Mouse (Mus musculus) hindbrain, postnatal 0 days (tissue): ENCODE measurements around the gene Bcl2l11. TPM values are rescaled to one million over a fixed set of nuclear protein-coding genes. Genes with fewer than 3 reads are reported as not detected.

ENCODE experiments used
- ATAC-seq: fragments of 200-750 bp; cut with Nextera tagmentation; 2 replicates; pipeline ENCODE4 v1.8.0; 2017; ENCODE audit warnings: mild to moderate bottlenecking, moderate TSS enrichment, moderate library complexity
- DNase-seq: peaks from one replicate; pipeline ENCODE4 v3.0.0-alpha.2; 2015; ENCODE audit warnings: low spot score
- H3K27ac ChIP-seq: fragments of 300-500 bp; sonication (generic); 2 replicates; pipeline ENCODE4 v1.5.1; 2014; ENCODE audit warnings: mild to moderate bottlenecking
- H3K27me3 ChIP-seq: fragments of 300-500 bp; sonication (generic); 2 replicates; pipeline ENCODE4 v1.6.1; 2014; ENCODE audit warnings: low read length, mixed read lengths; ENCODE audit not compliant: insufficient read depth
- H3K36me3 ChIP-seq: fragments of 300-500 bp; sonication (generic); 2 replicates; pipeline ENCODE4 v1.6.1; 2014; ENCODE audit warnings: low read length, mixed read lengths; ENCODE audit not compliant: insufficient read depth
- H3K4me1 ChIP-seq: fragments of 300-500 bp; sonication (generic); 2 replicates; pipeline ENCODE4 v1.6.1; 2014; ENCODE audit warnings: antibody characterized with exemption, low read length, mixed read lengths; ENCODE audit not compliant: insufficient read depth
- H3K4me2 ChIP-seq: fragments of 300-500 bp; sonication (generic); 2 replicates; pipeline ENCODE4 v1.6.1; 2014; ENCODE audit warnings: low read depth, mild to moderate bottlenecking, low read length, moderate library complexity, mixed read lengths
- H3K4me3 ChIP-seq: fragments of 300-500 bp; sonication (generic); 2 replicates; pipeline ENCODE4 v1.5.1; 2014; ENCODE audit warnings: low read length
- H3K9ac ChIP-seq: fragments of 300-500 bp; sonication (generic); replicated peaks from 2 replicates; pipeline ENCODE4 v1.6.1; 2014; ENCODE audit warnings: mild to moderate bottlenecking, low read length, moderate library complexity, mixed read lengths
- H3K9me3 ChIP-seq: fragments of 300-500 bp; sonication (generic); 2 replicates; pipeline ENCODE4 v1.6.1; 2016; ENCODE audit warnings: low read length, mixed read lengths
- CTCF ChIP-seq: IDR thresholded peaks from 2 replicates; pipeline ENCODE4 v1.5.1; 2016; ENCODE audit warnings: antibody characterized with exemption, control low read depth, low read depth
- WGBS: fragments of 180-500 bp; shearing (Covaris S2); extraction: QIAGEN DNeasy Blood & Tissue Kit; methylation state at CpG from one replicate; pipeline ENCODE4 v1.1.7; 2014; 5-methylcytosine and 5-hydroxymethylcytosine counted together
- polyA plus RNA-seq: library from polyadenylated mRNA; unstranded; fragments of >200 nt; fragmentation: Nextera tagmentation; extraction: Ambion mirVana; gene quantifications from 2 replicates; pipeline ENCODE4 v1.2.1, GENCODE M21; 2015
- total RNA-seq: library from RNA; depleted of rRNA; stranded (reverse); fragments of >200 nt; gene quantifications from 2 replicates; pipeline ENCODE4 v1.2.3, GENCODE M21; 2014

Bcl2l11 gene
- total and polyA plus RNA-seq, 2 experiments from 2014 or later: 7.8 to 11.3 TPM

DNA sequence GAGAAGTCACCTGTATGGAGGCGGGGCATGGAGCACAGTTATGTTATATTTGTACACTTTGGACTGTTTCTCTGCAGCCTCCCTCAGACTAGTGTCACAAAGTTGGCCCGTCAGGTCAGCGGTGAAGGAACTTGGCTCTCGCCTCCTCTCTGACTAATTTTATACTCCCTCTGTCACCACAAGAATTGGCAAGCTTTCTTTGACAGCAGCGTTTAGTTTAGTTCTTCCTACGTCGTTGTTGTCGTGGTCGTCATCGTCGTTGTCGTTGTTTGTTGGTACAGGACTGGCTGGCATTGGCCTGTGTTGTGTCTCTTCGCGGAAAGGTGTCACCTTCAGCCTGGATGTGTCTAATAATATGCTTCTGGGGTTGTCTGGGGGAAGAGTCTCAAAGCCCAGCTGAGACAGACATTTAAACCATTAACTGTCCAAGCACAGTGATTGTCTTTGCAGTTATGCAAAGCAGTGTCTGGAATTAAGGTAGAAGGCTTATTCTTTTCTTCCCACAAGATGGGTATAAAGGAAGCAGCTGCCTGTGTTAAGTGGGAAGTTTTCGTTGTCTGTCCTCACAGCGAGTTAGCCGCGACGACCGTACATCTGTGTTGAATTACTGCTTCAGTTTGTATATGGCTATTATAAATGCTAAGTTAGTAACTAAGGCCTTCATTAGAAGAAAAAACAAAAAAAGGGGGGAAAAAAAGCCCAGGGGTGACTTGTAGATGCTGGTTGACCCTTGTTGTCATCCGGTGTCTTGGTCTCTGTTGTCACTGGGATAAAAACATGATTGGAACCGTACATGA, 11.8 kb downstream of the Bcl2l11 start:
- Histone ChIP-seq H3K4me2 (no peak overlapping the region), H3K9me3 (no peaks in the 10 kb centered on the region), H3K27ac (no peak overlapping the region), H3K4me1 (peaks cover 8% of the 10 kb centered on the region), H3K36me3 (no peaks in the 10 kb centered on the region), H3K27me3 (no peaks in the 10 kb centered on the region), H3K4me3 (no peak overlapping the region), H3K9ac (no peak overlapping the region)
- 70% methylated on average over 22 of the region's 22 CpGs for WGBS
- ATAC-seq (no peak), DNase-seq (no peak)
- TF ChIP-seq CTCF: no peak

DNA sequence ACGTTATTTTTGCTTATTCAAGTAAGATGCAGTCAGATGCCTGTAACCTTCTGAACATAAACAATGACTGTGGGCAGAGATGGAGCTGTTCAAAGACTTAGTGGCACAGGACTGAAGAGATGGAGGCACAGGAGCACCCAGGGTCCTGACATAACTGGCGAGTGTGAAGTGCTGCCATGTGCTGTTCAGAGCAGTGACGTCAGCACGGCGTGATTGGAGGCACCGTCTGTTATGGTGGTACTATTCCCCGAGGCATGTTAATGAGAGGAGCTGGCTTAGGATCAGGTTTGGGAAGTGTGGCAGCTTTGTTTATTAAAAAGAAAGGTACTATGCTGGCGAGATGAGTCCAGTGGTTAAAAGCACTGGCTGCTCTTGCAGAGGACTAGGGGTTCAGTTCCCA, 13.1 kb downstream of the Bcl2l11 start:
- H3K27me3 ChIP-seq: no peaks in the 10 kb centered on the region
- no peaks in the 10 kb centered on the region for H3K9me3 ChIP-seq
- peak; percentile 48; the same call in 1 of the 2 replicates for ATAC-seq
- no peak overlapping the region for H3K4me3 ChIP-seq
- H3K4me1 ChIP-seq: peaks cover 8% of the 10 kb centered on the region
- no peak for TF ChIP-seq CTCF
- no peaks in the 10 kb centered on the region for H3K36me3 ChIP-seq
- 34% methylated on average over 8 of the region's 8 CpGs for WGBS
- no peak overlapping the region for H3K4me2 ChIP-seq
- H3K9ac ChIP-seq: no peak overlapping the region
- H3K27ac ChIP-seq: no peak overlapping the region
- DNase-seq: peak; percentile 54

DNA sequence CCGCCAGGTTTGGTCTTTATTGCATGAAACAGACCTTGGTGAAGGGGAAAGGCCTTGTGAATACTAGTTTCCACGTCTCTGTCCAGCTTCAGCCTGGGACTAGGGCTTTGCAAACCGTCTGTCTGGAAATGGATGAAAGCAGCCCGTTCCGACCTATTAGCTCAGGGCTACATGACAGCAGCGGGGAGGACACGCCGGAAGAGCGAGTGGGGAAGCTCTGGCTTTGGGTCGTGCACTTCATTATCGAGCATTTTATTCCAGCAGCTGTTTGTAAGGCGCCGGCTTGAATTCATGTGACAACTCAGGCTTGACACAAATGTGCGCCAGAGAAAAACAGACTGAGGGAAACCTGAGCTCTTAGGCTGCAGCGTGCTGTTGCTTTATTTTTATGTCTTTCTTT, 13.9 kb downstream of the Bcl2l11 start:
- Histone ChIP-seq H3K27me3 (no peaks in the 10 kb centered on the region), H3K27ac (peak overlapping the region; percentile 41; the same call in 1 of the 2 replicates), H3K4me2 (peak overlapping the region; percentile 25; the same call in 1 of the 2 replicates), H3K36me3 (no peaks in the 10 kb centered on the region), H3K9ac (no peak overlapping the region), H3K9me3 (no peaks in the 10 kb centered on the region), H3K4me3 (no peak overlapping the region), H3K4me1 (peaks cover 8% of the 10 kb centered on the region)
- TF ChIP-seq CTCF: no peak
- WGBS: 35% methylated on average over 15 of the region's 15 CpGs
- ATAC-seq: peak; percentile 48
- peak; percentile 57 for DNase-seq

DNA sequence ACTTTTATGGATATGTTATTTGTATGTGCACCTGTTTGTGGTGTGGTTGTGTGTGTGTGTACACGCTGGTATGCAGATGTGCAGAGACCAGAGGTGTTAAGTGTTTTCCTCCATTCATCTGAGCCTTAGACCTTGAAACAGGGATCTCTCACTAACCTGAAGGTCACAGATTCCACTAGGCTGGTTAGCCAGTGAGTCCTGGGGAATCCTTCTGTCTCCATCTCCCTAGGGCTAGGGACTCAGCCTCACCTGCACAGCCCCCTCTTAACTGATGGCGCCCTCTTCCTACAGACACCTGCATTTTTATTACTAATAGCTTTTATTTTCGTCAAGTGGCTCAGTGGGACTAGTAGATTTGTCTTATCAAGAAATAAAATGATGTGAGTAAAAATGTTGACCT, 14.3 kb downstream of the Bcl2l11 start:
- Histone ChIP-seq H3K4me2 (peak overlapping the region; percentile 25; the same call in 1 of the 2 replicates), H3K36me3 (no peaks in the 10 kb centered on the region), H3K4me1 (peaks cover 8% of the 10 kb centered on the region), H3K4me3 (no peak overlapping the region), H3K9ac (no peak overlapping the region), H3K27me3 (no peaks in the 10 kb centered on the region), H3K27ac (no peak overlapping the region), H3K9me3 (no peaks in the 10 kb centered on the region)
- DNase-seq (no peak), ATAC-seq (no peak; the same call in 1 of the 2 replicates)
- no peak for TF ChIP-seq CTCF
- 81% methylated on average over 3 of the region's 3 CpGs for WGBS

DNA sequence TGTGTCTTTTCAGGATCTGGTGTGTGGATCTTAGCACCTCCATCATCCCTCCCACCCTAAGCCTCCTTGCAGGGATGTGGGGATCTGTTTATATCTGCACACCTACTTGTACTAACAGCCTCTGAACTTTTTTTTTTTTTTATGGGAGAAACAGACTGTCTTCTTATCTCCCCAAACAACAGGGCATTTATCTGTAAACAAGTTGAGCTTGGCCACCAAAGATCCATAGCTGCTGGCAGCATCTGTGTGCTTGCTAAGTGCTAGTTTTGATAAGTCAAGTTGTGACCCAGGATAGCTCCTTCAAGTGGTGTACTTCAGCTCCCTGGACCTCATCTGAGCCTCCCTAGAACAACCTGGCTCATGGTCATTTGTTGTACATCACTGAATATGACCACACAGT, 18.2 kb downstream of the Bcl2l11 start:
- no peak overlapping the region for H3K4me3 ChIP-seq
- H3K36me3 ChIP-seq: no peaks in the 10 kb centered on the region
- no peaks in the 10 kb centered on the region for H3K27me3 ChIP-seq
- H3K27ac ChIP-seq: no peak overlapping the region
- H3K9ac ChIP-seq: no peak overlapping the region
- no peaks in the 10 kb centered on the region for H3K9me3 ChIP-seq
- no peak overlapping the region for H3K4me2 ChIP-seq
- DNase-seq (no peak), ATAC-seq (no peak)
- H3K4me1 ChIP-seq: peaks cover 6% of the 10 kb centered on the region
- TF ChIP-seq CTCF: no peak

DNA sequence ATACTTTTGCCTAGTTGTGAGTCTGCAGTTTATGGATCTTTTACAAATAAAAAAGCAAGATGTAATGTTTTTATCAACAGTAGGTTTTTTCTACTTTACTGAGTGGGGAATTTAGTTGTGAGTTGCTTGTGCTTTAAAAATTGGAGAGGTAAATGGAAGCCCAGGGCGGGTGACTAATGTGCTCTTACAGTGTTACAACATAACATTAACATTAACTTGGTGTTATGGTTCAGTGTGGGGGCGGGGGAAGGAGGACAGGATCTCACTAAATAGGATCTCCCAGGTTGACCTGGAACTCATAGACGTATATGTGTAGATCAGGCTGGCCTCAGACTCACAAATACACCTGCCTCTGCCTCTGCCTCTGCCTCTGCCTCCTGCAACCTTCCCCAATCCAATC, 19.6 kb downstream of the Bcl2l11 start:
- no peak for DNase-seq
- Histone ChIP-seq H3K4me2 (no peak overlapping the region), H3K4me1 (no peaks in the 10 kb centered on the region), H3K9me3 (no peaks in the 10 kb centered on the region), H3K4me3 (no peak overlapping the region), H3K9ac (no peak overlapping the region), H3K36me3 (no peaks in the 10 kb centered on the region), H3K27me3 (no peaks in the 10 kb centered on the region), H3K27ac (no peak overlapping the region)
- no peak for TF ChIP-seq CTCF
- no peak for ATAC-seq
- WGBS: 88% methylated on average over 3 of the region's 3 CpGs

DNA sequence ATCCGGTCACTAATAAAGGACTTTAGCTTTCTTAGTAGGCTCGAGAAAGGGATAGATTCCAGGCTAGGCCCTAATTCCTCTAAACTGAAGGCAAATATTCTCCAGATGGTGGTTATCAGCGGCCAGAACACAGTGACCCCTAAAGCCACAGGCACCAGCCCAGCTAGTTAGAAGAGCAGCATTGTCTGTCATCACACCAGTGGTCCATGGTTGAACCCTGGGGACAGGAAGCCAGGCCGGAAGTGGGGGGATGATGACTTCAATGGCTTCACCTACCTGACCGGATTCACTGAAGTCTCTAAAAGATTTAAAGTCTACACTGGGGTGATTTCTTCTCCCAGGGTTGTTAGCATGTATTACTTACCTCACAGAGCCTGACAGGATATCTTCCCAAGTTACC, 23.8 kb downstream of the Bcl2l11 start:
- Histone ChIP-seq H3K27me3 (no peaks in the 10 kb centered on the region), H3K4me1 (no peaks in the 10 kb centered on the region), H3K9ac (no peak overlapping the region), H3K4me2 (no peak overlapping the region), H3K36me3 (no peaks in the 10 kb centered on the region), H3K4me3 (no peak overlapping the region), H3K9me3 (no peaks in the 10 kb centered on the region), H3K27ac (no peak overlapping the region)
- no peak for DNase-seq
- TF ChIP-seq CTCF: no peak
- WGBS: 82% methylated on average over 5 of the region's 5 CpGs
- ATAC-seq: no peak
